Mouse (Mus musculus): ENCODE data around the gene Slc7a6os. TPM values are rescaled to one million over a fixed set of nuclear protein-coding genes. Genes with fewer than 3 reads are reported as not detected.

Gene Slc7a6os
- polyA plus RNA-seq, 1 experiment = 42.0 TPM

GRCm38 (mm10) chr8:106176891-106177290 lies 33.8 kb downstream of the Slc7a6os start:
- TF ChIP-seq CTCF (IDR thresholded peaks at IDR 0.05; ENCODE audit: borderline replicate concordance, extremely low read depth, insufficient read depth, insufficient read length) (no peak), POLR2A (IDR thresholded peaks at IDR 0.05; ENCODE audit: borderline replicate concordance, extremely low read depth, insufficient read depth, insufficient read length, poor library complexity, severe bottlenecking) (no peak)
- DNase-seq (ENCODE audit: low read depth) = peak; percentile 53

DNA sequence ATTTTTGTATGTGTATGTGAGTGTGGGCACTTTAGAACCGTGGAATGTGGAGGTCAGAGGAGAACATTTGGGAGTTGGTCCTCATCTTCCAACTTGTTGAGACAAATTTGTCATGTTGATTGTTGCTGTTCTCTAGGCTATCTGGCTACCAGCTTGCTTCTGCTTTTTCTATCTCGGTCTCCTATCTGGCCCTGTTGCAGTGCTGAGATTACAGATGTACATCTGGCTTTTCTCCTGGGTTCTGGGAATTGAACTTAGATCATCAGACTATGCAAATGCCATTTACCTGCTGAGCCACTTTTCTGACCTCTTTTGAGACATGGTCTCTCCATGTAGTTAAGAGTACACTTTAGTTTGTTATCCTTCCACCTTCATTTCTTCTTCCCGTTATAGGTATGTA lies 37.2 kb downstream of the Slc7a6os start:
- DNase-seq (ENCODE audit: low read depth) = no peak
- no peak for TF ChIP-seq POLR2A (IDR thresholded peaks at IDR 0.05; ENCODE audit: borderline replicate concordance, extremely low read depth, insufficient read depth, insufficient read length, poor library complexity, severe bottlenecking)
- no peak for TF ChIP-seq CTCF (IDR thresholded peaks at IDR 0.05; ENCODE audit: borderline replicate concordance, extremely low read depth, insufficient read depth, insufficient read length)

- peak; percentile 24 for DNase-seq (ENCODE audit: low read depth)
Measured at GRCm38 (mm10) chr8:106169934-106170480, 40.7 kb downstream of the Slc7a6os start.

DNA sequence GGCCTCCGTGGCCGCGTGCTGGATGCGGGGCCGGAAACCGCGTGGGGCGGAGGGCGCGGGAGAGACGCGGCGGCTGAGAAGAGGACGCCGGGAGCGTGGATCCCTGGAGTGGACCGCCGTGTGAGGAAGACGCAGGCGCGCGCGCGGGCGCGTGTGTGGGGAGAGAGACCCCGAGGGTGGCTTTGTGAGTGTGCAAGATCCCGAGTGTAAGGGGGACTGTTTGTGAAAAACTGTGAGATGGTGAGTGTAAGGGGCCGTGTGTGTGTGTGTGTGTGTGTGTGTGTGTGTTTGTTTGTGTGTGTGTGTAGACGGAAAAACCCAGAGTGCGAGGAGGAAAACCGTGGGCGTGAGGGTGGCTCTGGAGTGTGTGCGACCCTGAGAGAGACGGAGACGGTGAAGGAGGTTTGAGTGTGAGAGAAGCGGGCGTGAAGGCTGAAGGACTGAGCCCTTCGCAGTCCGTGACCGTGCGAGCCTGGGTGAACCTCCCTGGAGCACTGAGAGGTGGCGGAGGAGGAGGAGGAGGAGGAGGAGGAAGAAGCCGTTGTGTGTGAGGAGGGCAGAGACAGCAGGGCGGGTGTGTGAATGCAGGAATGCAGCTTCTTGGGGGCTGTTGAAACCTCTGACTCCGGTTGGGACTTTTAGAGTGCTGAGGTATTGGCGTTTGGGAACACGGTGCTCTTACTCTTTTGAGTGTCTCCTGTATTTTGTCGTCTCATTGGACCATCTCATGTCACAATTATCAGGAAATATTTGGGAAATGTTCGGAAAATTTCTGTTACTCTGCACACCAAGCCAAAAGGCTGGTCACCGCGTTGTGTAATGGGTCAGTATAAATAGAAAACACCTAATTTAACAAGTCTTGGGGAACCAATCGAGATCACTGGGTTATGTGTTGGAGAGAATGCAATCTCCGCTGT lies 41.5 kb downstream of the Slc7a6os start:
- TF ChIP-seq CTCF (IDR thresholded peaks at IDR 0.05; ENCODE audit: borderline replicate concordance, extremely low read depth, insufficient read depth, insufficient read length) = no peak
- no peak for TF ChIP-seq POLR2A (IDR thresholded peaks at IDR 0.05; ENCODE audit: borderline replicate concordance, extremely low read depth, insufficient read depth, insufficient read length, poor library complexity, severe bottlenecking)
- peak; percentile 81 for DNase-seq (ENCODE audit: low read depth)

More at GRCm38 (mm10) chr8:106169934-106170480, 40.7 kb downstream of the Slc7a6os start:
- peak; percentile 7; the same call in 1 of the 2 replicates for TF ChIP-seq CTCF (IDR thresholded peaks at IDR 0.05; ENCODE audit: borderline replicate concordance, extremely low read depth, insufficient read depth, insufficient read length)
- TF ChIP-seq POLR2A (IDR thresholded peaks at IDR 0.05; ENCODE audit: borderline replicate concordance, extremely low read depth, insufficient read depth, insufficient read length, poor library complexity, severe bottlenecking) = no peak

DNA sequence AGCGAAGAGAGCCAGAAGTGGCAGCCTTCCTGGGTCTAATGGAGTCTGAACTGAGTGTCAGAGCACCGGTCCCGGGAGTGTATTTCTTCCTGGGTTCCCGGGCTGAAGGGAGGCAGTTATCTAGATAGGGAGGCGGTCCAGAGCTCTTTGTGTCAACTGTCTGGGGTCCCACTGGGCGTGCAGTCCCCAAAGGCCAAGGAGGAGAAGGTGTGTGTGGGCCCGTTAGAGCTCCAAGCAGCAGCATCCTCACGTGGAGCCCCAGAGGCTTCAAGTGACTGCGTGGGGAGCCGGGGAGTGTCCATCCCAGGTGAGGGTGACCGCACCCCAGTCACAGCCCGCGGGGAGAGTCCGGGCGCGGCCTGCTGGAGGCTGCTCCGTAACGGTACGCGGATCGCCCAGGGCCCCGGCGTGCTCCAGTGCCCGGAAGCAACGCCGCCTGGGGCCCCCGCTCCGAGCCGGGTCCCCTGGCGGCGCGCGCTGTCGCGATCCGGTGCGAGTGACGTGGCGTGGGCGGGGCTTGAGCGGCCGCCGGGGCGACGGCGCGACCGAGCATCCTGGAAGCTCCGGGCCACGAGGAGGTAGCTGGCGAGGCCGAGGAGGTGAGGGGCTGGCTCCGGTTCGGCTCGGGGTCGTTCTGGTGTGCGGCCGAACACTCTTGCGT lies 42.2 kb downstream of the Slc7a6os start, which contains the start of gene Slc7a6:
Slc7a6 (plus strand) TSS at position 502 of the 661 bp plus-strand sequence.
- peak; percentile 90 for DNase-seq (ENCODE audit: low read depth)
- TF ChIP-seq CTCF (IDR thresholded peaks at IDR 0.05; ENCODE audit: borderline replicate concordance, extremely low read depth, insufficient read depth, insufficient read length) (no peak), POLR2A (IDR thresholded peaks at IDR 0.05; ENCODE audit: borderline replicate concordance, extremely low read depth, insufficient read depth, insufficient read length, poor library complexity, severe bottlenecking) (peak; percentile 95)

- DNase-seq (ENCODE audit: low read depth) = peak; percentile 69
- TF ChIP-seq CTCF (IDR thresholded peaks at IDR 0.05; ENCODE audit: borderline replicate concordance, extremely low read depth, insufficient read depth, insufficient read length) = peak; percentile 76; the same call in 1 of the 2 replicates
- no peak for TF ChIP-seq POLR2A (IDR thresholded peaks at IDR 0.05; ENCODE audit: borderline replicate concordance, extremely low read depth, insufficient read depth, insufficient read length, poor library complexity, severe bottlenecking)
Measured at GRCm38 (mm10) chr8:106165460-106165859, 45.3 kb downstream of the Slc7a6os start.

DNA sequence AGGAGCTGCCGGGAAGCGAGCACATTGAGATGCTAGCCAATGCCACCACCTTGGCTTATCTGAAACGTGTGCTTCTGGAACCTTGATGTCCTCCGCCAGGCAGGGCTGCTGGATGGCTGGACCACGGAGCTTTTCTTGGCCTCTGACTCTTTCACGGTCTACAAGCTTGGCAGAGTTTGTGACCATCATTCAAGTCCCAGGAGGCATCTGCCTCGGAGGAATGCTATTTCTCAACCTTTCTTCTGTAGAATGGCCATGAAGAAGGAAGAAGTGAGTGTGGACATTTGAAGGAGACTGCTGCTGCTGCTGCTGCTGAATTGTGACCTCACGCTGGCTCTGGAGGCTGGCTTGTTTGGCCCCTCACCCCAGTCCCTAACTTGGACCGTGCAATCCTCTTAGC lies 47.5 kb downstream of the Slc7a6os start:
- TF ChIP-seq CTCF (IDR thresholded peaks at IDR 0.05; ENCODE audit: borderline replicate concordance, extremely low read depth, insufficient read depth, insufficient read length) = no peak
- TF ChIP-seq POLR2A (IDR thresholded peaks at IDR 0.05; ENCODE audit: borderline replicate concordance, extremely low read depth, insufficient read depth, insufficient read length, poor library complexity, severe bottlenecking) = no peak
- DNase-seq (ENCODE audit: low read depth) = no peak

GRCm38 (mm10) chr8:106159876-106160275 lies 50.9 kb downstream of the Slc7a6os start:
- no peak for TF ChIP-seq POLR2A (IDR thresholded peaks at IDR 0.05; ENCODE audit: borderline replicate concordance, extremely low read depth, insufficient read depth, insufficient read length, poor library complexity, severe bottlenecking)
- no peak for TF ChIP-seq CTCF (IDR thresholded peaks at IDR 0.05; ENCODE audit: borderline replicate concordance, extremely low read depth, insufficient read depth, insufficient read length)
- DNase-seq (ENCODE audit: low read depth) = no peak

DNA sequence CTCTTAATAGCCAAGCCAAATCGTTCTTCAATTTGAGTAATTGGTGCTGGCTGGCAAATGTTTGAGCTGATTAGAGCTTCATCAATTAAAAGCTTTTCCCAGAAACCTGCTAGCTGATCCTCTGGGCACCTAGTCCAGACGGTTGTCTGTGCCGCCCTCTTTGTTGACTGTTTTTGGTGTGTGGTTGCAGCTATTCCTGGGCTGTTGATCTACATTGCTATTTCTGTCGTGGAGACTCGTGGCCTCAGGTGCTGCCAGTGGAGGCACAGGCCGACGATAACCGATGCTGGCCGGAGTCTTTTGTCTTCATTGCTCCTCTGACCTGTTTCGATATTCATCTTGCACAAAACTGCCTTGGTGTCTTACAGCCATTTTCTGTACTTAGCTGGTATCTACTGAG lies 52.4 kb downstream of the Slc7a6os start:
- TF ChIP-seq POLR2A (IDR thresholded peaks at IDR 0.05; ENCODE audit: borderline replicate concordance, extremely low read depth, insufficient read depth, insufficient read length, poor library complexity, severe bottlenecking) = no peak
- TF ChIP-seq CTCF (IDR thresholded peaks at IDR 0.05; ENCODE audit: borderline replicate concordance, extremely low read depth, insufficient read depth, insufficient read length) = no peak
- no peak for DNase-seq (ENCODE audit: low read depth)

DNA sequence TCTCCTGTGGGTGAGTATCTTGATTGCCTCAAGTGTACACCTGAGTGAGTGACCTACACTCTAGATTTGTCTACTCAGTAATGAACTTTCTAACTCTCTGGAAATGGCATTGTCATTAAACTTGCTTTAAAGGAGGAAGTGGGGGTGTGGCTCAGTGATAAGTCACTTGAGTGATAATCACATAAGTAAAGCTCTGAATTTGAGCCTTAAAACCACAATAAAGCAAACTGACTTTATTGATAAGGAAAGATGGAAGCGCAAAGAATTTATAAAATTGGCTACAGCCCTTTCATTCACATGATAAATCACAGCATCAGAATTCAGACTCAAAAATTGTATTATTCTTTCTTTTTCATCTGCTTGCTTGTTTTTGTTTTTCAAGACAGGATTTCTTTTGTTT lies 53.3 kb downstream of the Slc7a6os start:
- DNase-seq (ENCODE audit: low read depth) = no peak
- no peak for TF ChIP-seq POLR2A (IDR thresholded peaks at IDR 0.05; ENCODE audit: borderline replicate concordance, extremely low read depth, insufficient read depth, insufficient read length, poor library complexity, severe bottlenecking)
- TF ChIP-seq CTCF (IDR thresholded peaks at IDR 0.05; ENCODE audit: borderline replicate concordance, extremely low read depth, insufficient read depth, insufficient read length) = no peak

DNA sequence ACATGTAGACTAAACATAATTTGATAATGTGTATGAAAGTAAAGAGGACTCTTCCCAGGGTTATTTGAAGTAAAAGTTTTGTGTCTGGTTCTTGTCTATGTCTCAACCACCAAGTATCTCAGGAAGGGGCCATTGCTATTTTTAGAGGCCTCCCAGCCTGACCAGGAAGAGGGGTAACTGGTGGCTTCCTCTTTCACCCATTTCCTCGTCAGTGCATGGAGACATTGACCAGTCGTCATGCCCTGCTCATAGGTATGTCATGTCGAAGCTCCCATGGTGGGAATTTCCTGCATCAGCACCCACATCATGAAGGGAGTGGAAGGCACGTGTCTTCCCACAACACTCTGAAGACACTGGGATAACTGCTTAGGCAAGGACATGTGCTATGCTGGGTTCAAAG lies 57.9 kb downstream of the Slc7a6os start:
- no peak for DNase-seq (ENCODE audit: low read depth)
- no peak for TF ChIP-seq CTCF (IDR thresholded peaks at IDR 0.05; ENCODE audit: borderline replicate concordance, extremely low read depth, insufficient read depth, insufficient read length)
- no peak for TF ChIP-seq POLR2A (IDR thresholded peaks at IDR 0.05; ENCODE audit: borderline replicate concordance, extremely low read depth, insufficient read depth, insufficient read length, poor library complexity, severe bottlenecking)
